Mouse (Mus musculus) brain, adult 10 weeks (tissue): ENCODE results near the gene Rps17. TPM values are rescaled to one million over a fixed set of nuclear protein-coding genes. Genes with fewer than 3 reads are reported as not detected.

Experiments
- polyA plus RNA-seq: library from polyadenylated mRNA; stranded (reverse); fragments of 350-450 nt; fragmentation: Illumina TruSeq; extraction: RNeasy Lipid Tissue Mini Kit (QIAGEN cat#74804); gene quantifications from one replicate; pipeline ENCODE4 v1.2.3, GENCODE M21; 2015; ENCODE audit warnings: low read depth, low replicate concordance

The Rps17 gene
- 1,205 TPM for polyA plus RNA-seq

DNA sequence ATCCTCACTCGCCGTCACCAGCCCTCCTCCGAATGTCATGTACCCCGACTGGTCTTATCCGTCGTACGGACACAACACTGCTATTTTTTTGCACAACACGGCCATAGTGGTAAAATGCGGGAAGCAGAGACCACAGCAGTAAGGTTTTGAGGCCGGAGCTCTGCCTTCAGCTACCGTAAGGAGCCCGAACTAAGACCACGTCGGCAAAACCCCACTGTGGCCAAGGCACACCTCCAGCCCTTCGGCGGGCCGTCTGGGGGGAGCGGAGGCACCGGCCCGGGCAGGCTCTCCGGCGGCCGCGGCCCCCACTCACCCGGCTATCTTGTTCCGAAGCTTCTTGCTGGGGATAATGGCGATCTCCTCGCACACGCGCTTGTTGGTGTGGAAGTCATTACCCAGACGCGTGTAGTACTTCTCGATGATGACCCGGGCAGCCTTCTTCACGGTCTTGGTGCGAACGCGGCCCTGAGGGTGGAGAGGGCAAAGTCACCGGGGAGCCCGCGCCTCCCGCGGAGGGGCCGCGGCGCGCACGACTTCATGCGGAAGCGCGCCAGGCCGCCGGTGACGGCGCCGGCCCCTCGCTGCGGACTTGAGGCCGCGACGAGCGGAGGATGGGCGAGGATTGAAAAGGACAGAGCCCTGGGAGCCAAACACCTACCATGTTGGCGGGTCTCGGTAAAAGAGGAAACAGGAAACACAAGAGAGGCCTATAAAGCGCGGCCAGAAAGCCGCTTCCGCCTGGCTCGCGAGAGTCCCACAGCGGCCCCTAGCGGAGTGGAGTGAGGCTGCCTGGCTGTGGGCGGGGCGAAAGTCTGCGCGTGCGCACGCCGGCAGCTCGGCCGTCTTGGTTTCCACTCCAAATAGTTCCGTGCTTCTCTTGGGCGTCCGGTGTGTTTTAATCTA is at the start of gene Rps17:
Rps17 (minus strand) TSS at position 711 of the 903 bp plus-strand sequence.

Other genes with a start within 250 kb of the Rps17 start
- gene Slc28a1, start 230.5 kb downstream of the Rps17 start, polyA plus RNA-seq: 0.19 TPM
- 14.8 TPM for gene Pde8a, start 131.7 kb downstream of the Rps17 start, polyA plus RNA-seq
- 86.4 TPM for gene Cpeb1, start 110.2 kb upstream of the Rps17 start, polyA plus RNA-seq
- gene Ap3b2, start 148.7 kb upstream of the Rps17 start, polyA plus RNA-seq: 122 TPM
- gene BC048679, start 153.0 kb upstream of the Rps17 start, polyA plus RNA-seq: not detected
- 0.25 TPM for gene Fsd2, start 221.7 kb upstream of the Rps17 start, polyA plus RNA-seq
- gene Whamm, start 226.0 kb upstream of the Rps17 start, polyA plus RNA-seq: 11.8 TPM